Mouse (Mus musculus) kidney, embryonic 16.5 days (tissue): Measurements from ENCODE around the gene Mylip. TPM values are rescaled to one million over a fixed set of nuclear protein-coding genes. Genes with fewer than 3 reads are reported as not detected.

Experiments
- ATAC-seq: fragments of 200-750 bp; cut with Nextera tagmentation; 2 replicates; pipeline ENCODE4 v1.8.0; 2017; ENCODE audit warnings: moderate TSS enrichment; ENCODE audit not compliant: low FRiP score, low TSS enrichment
- H3K27ac ChIP-seq: fragments of 300-500 bp; sonication (generic); 2 replicates; pipeline ENCODE4 v1.5.1; 2014; ENCODE audit warnings: low read length
- H3K27me3 ChIP-seq: fragments of 300-500 bp; sonication (generic); 2 replicates; pipeline ENCODE4 v1.6.1; 2014; ENCODE audit warnings: low read length, control low read depth, mixed read lengths; ENCODE audit not compliant: insufficient read depth
- H3K36me3 ChIP-seq: fragments of 300-500 bp; sonication (generic); 2 replicates; pipeline ENCODE4 v1.6.1; 2014; ENCODE audit warnings: low read length, control low read depth, mixed read lengths; ENCODE audit not compliant: insufficient read depth
- H3K4me1 ChIP-seq: fragments of 300-500 bp; sonication (generic); 2 replicates; pipeline ENCODE4 v1.6.1; 2014; ENCODE audit warnings: low read length, control low read depth, mixed read lengths; ENCODE audit not compliant: insufficient read depth
- H3K4me2 ChIP-seq: fragments of 300-500 bp; sonication (generic); replicated peaks from 2 replicates; pipeline ENCODE4 v1.6.1; 2014; ENCODE audit warnings: low read depth, low read length
- H3K4me3 ChIP-seq: fragments of 300-500 bp; sonication (generic); 2 replicates; pipeline ENCODE4 v1.5.1; 2014; ENCODE audit warnings: mild to moderate bottlenecking, low read length
- H3K9ac ChIP-seq: fragments of 300-500 bp; sonication (generic); replicated peaks from 2 replicates; pipeline ENCODE4 v1.6.1; 2014; ENCODE audit warnings: low read length
- H3K9me3 ChIP-seq: fragments of 300-500 bp; sonication (generic); 2 replicates; pipeline ENCODE4 v1.6.1; 2016; ENCODE audit warnings: low read length, control low read depth
- WGBS: fragments of 180-500 bp; shearing (Covaris S2); extraction: QIAGEN DNeasy Blood & Tissue Kit; methylation state at CpG from one replicate; pipeline ENCODE4 v1.1.7; 2014; 5-methylcytosine and 5-hydroxymethylcytosine counted together
- polyA plus RNA-seq: library from polyadenylated mRNA; unstranded; fragments of >200 nt; fragmentation: Nextera tagmentation; extraction: Ambion mirVana; gene quantifications from 2 replicates; pipeline ENCODE4 v1.2.1, GENCODE M21; 2015

Gene Mylip
- polyA plus RNA-seq, 1 experiment from 2014 or later, result 16.2 TPM

- Histone ChIP-seq H3K4me1 (peaks cover 17% of the 10 kb centered on the region), H3K4me3 (no peak overlapping the region), H3K9ac (no peak overlapping the region; the same call in 1 of the 2 replicates), H3K36me3 (no peaks in the 10 kb centered on the region), H3K27me3 (no peaks in the 10 kb centered on the region), H3K9me3 (no peaks in the 10 kb centered on the region), H3K27ac (0 out of 2 replicates have a peak overlapping the region, but pooled peaks have one; percentile 38), H3K4me2 (no peak overlapping the region)
- ATAC-seq, result peak; percentile 65
- 39% methylated on average over 8 of the region's 8 CpGs for WGBS
Observed at GRCm38 (mm10) chr13:45442918-45443535, 53.5 kb downstream of the Mylip start.

GRCm38 (mm10) chr13:45444220-45444619, 54.7 kb downstream of the Mylip start:
- H3K4me2 ChIP-seq, result no peak overlapping the region
- H3K36me3 ChIP-seq, result no peaks in the 10 kb centered on the region
- H3K4me1 ChIP-seq, result peaks cover 17% of the 10 kb centered on the region
- ATAC-seq, result no peak
- no peaks in the 10 kb centered on the region for H3K27me3 ChIP-seq
- WGBS, result 74% methylated on average over 8 of the region's 8 CpGs
- no peaks in the 10 kb centered on the region for H3K9me3 ChIP-seq
- H3K27ac ChIP-seq, result no peak overlapping the region
- no peak overlapping the region for H3K9ac ChIP-seq
- no peak overlapping the region for H3K4me3 ChIP-seq

GRCm38 (mm10) chr13:45444652-45445051, 55.1 kb downstream of the Mylip start:
- no peak for ATAC-seq
- no peaks in the 10 kb centered on the region for H3K36me3 ChIP-seq
- WGBS, result 56% methylated on average over 9 of the region's 9 CpGs

GRCm38 (mm10) chr13:45446636-45447035, 57.1 kb downstream of the Mylip start:
- 78% methylated on average over 1 of the region's 1 CpGs for WGBS
- Histone ChIP-seq H3K36me3 (no peaks in the 10 kb centered on the region), H3K27ac (no peak overlapping the region), H3K9me3 (no peaks in the 10 kb centered on the region), H3K9ac (no peak overlapping the region), H3K27me3 (no peaks in the 10 kb centered on the region), H3K4me1 (peaks cover 17% of the 10 kb centered on the region), H3K4me3 (no peak overlapping the region), H3K4me2 (no peak overlapping the region)
- no peak for ATAC-seq

More at GRCm38 (mm10) chr13:45444652-45445051, 55.1 kb downstream of the Mylip start:
- Histone ChIP-seq H3K4me1 (peaks cover 17% of the 10 kb centered on the region), H3K4me3 (no peak overlapping the region), H3K4me2 (no peak overlapping the region), H3K27me3 (no peaks in the 10 kb centered on the region), H3K9ac (no peak overlapping the region), H3K27ac (no peak overlapping the region), H3K9me3 (no peaks in the 10 kb centered on the region)

GRCm38 (mm10) chr13:45452437-45452836, 62.9 kb downstream of the Mylip start:
- no peaks in the 10 kb centered on the region for H3K27me3 ChIP-seq
- no peaks in the 10 kb centered on the region for H3K9me3 ChIP-seq
- H3K9ac ChIP-seq, result no peak overlapping the region
- no peak overlapping the region for H3K4me3 ChIP-seq
- H3K4me2 ChIP-seq, result no peak overlapping the region
- peaks cover 40% of the 10 kb centered on the region for H3K4me1 ChIP-seq
- H3K36me3 ChIP-seq, result no peaks in the 10 kb centered on the region
- H3K27ac ChIP-seq, result no peak overlapping the region
- 0 out of 2 replicates have a peak, but pooled peaks have one; percentile 53 for ATAC-seq
- 62% methylated on average over 7 of the region's 7 CpGs for WGBS

GRCm38 (mm10) chr13:45453033-45453432, 63.5 kb downstream of the Mylip start:
- 56% methylated on average over 9 of the region's 9 CpGs for WGBS
- H3K27me3 ChIP-seq, result no peaks in the 10 kb centered on the region
- no peak overlapping the region for H3K4me2 ChIP-seq
- H3K9ac ChIP-seq, result no peak overlapping the region
- H3K36me3 ChIP-seq, result no peaks in the 10 kb centered on the region
- no peak overlapping the region for H3K4me3 ChIP-seq
- H3K9me3 ChIP-seq, result no peaks in the 10 kb centered on the region
- H3K27ac ChIP-seq, result peak overlapping the region; percentile 28; the same call in 1 of the 2 replicates
- H3K4me1 ChIP-seq, result peaks cover 40% of the 10 kb centered on the region
- ATAC-seq, result no peak

GRCm38 (mm10) chr13:45454044-45454443, 64.5 kb downstream of the Mylip start:
- H3K36me3 ChIP-seq, result no peaks in the 10 kb centered on the region
- 53% methylated on average over 1 of the region's 1 CpGs for WGBS
- ATAC-seq, result no peak
- no peak overlapping the region for H3K9ac ChIP-seq
- no peak overlapping the region for H3K4me3 ChIP-seq
- H3K9me3 ChIP-seq, result no peaks in the 10 kb centered on the region
- peaks cover 40% of the 10 kb centered on the region for H3K4me1 ChIP-seq
- peak overlapping the region; percentile 91; the same call in 1 of the 2 replicates for H3K27ac ChIP-seq
- H3K27me3 ChIP-seq, result no peaks in the 10 kb centered on the region
- no peak overlapping the region for H3K4me2 ChIP-seq

- Histone ChIP-seq H3K36me3 (no peaks in the 10 kb centered on the region), H3K9ac (no peak overlapping the region; the same call in 1 of the 2 replicates), H3K27ac (peak overlapping the region; percentile 91), H3K4me2 (peak overlapping the region; percentile 35), H3K4me3 (no peak overlapping the region), H3K4me1 (peaks cover 40% of the 10 kb centered on the region), H3K27me3 (no peaks in the 10 kb centered on the region), H3K9me3 (no peaks in the 10 kb centered on the region)
- peak; percentile 36 for ATAC-seq
- WGBS, result 15% methylated on average over 4 of the region's 4 CpGs
Observed at GRCm38 (mm10) chr13:45454641-45455040, 65.1 kb downstream of the Mylip start.

- no peaks in the 10 kb centered on the region for H3K27me3 ChIP-seq
- H3K36me3 ChIP-seq, result no peaks in the 10 kb centered on the region
- peak; percentile 70 for ATAC-seq
- no peaks in the 10 kb centered on the region for H3K9me3 ChIP-seq
- H3K27ac ChIP-seq, result peak overlapping the region; percentile 91
- H3K4me1 ChIP-seq, result peaks cover 40% of the 10 kb centered on the region
- H3K4me2 ChIP-seq, result peak overlapping the region; percentile 35
- 0 out of 2 replicates have a peak overlapping the region, but pooled peaks have one; percentile 13 for H3K4me3 ChIP-seq
- 10% methylated on average over 15 of the region's 15 CpGs for WGBS
- peak overlapping the region; percentile 22; the same call in 1 of the 2 replicates for H3K9ac ChIP-seq
Observed at GRCm38 (mm10) chr13:45455108-45455861, 65.7 kb downstream of the Mylip start.

- WGBS, result 32% methylated on average over 2 of the region's 2 CpGs
Observed at GRCm38 (mm10) chr13:45455862-45456192, 66.3 kb downstream of the Mylip start.

More at GRCm38 (mm10) chr13:45455862-45456192, 66.3 kb downstream of the Mylip start:
- H3K9me3 ChIP-seq, result no peaks in the 10 kb centered on the region
- peak overlapping the region; percentile 91 for H3K27ac ChIP-seq
- H3K27me3 ChIP-seq, result no peaks in the 10 kb centered on the region
- peak; percentile 65; the same call in 1 of the 2 replicates for ATAC-seq
- H3K4me3 ChIP-seq, result no peak overlapping the region
- H3K36me3 ChIP-seq, result no peaks in the 10 kb centered on the region
- peaks cover 40% of the 10 kb centered on the region for H3K4me1 ChIP-seq
- H3K9ac ChIP-seq, result no peak overlapping the region
- H3K4me2 ChIP-seq, result peak overlapping the region; percentile 35
